Mouse (Mus musculus) hindbrain, postnatal 0 days (tissue): Measurements from ENCODE around the gene Slco4a1. TPM values are rescaled to one million over a fixed set of nuclear protein-coding genes. Genes with fewer than 3 reads are reported as not detected.
A peak's percentile ranks its signal among the peaks of the same experiment; 100 is the strongest.

Source experiments
- ATAC-seq: fragments of 200-750 bp; cut with Nextera tagmentation; 2 replicates; pipeline ENCODE4 v1.8.0; 2017; ENCODE audit warnings: mild to moderate bottlenecking, moderate TSS enrichment, moderate library complexity
- DNase-seq: peaks from one replicate; pipeline ENCODE4 v3.0.0-alpha.2; 2015; ENCODE audit warnings: low spot score
- H3K27ac ChIP-seq: fragments of 300-500 bp; sonication (generic); 2 replicates; pipeline ENCODE4 v1.5.1; 2014; ENCODE audit warnings: mild to moderate bottlenecking
- H3K27me3 ChIP-seq: fragments of 300-500 bp; sonication (generic); 2 replicates; pipeline ENCODE4 v1.6.1; 2014; ENCODE audit warnings: low read length, mixed read lengths; ENCODE audit not compliant: insufficient read depth
- H3K36me3 ChIP-seq: fragments of 300-500 bp; sonication (generic); 2 replicates; pipeline ENCODE4 v1.6.1; 2014; ENCODE audit warnings: low read length, mixed read lengths; ENCODE audit not compliant: insufficient read depth
- H3K4me1 ChIP-seq: fragments of 300-500 bp; sonication (generic); 2 replicates; pipeline ENCODE4 v1.6.1; 2014; ENCODE audit warnings: antibody characterized with exemption, low read length, mixed read lengths; ENCODE audit not compliant: insufficient read depth
- H3K4me2 ChIP-seq: fragments of 300-500 bp; sonication (generic); 2 replicates; pipeline ENCODE4 v1.6.1; 2014; ENCODE audit warnings: low read depth, mild to moderate bottlenecking, low read length, moderate library complexity, mixed read lengths
- H3K4me3 ChIP-seq: fragments of 300-500 bp; sonication (generic); 2 replicates; pipeline ENCODE4 v1.5.1; 2014; ENCODE audit warnings: low read length
- H3K9ac ChIP-seq: fragments of 300-500 bp; sonication (generic); replicated peaks from 2 replicates; pipeline ENCODE4 v1.6.1; 2014; ENCODE audit warnings: mild to moderate bottlenecking, low read length, moderate library complexity, mixed read lengths
- H3K9me3 ChIP-seq: fragments of 300-500 bp; sonication (generic); 2 replicates; pipeline ENCODE4 v1.6.1; 2016; ENCODE audit warnings: low read length, mixed read lengths
- CTCF ChIP-seq: IDR thresholded peaks from 2 replicates; pipeline ENCODE4 v1.5.1; 2016; ENCODE audit warnings: antibody characterized with exemption, control low read depth, low read depth
- WGBS: fragments of 180-500 bp; shearing (Covaris S2); extraction: QIAGEN DNeasy Blood & Tissue Kit; methylation state at CpG from one replicate; pipeline ENCODE4 v1.1.7; 2014; 5-methylcytosine and 5-hydroxymethylcytosine counted together
- polyA plus RNA-seq: library from polyadenylated mRNA; unstranded; fragments of >200 nt; fragmentation: Nextera tagmentation; extraction: Ambion mirVana; gene quantifications from 2 replicates; pipeline ENCODE4 v1.2.1, GENCODE M21; 2015
- total RNA-seq: library from RNA; depleted of rRNA; stranded (reverse); fragments of >200 nt; gene quantifications from 2 replicates; pipeline ENCODE4 v1.2.3, GENCODE M21; 2014

The Slco4a1 gene
- total and polyA plus RNA-seq, 2 experiments from 2014 or later: 2.0 to 5.4 TPM

- 91% methylated on average over 3 of the region's 3 CpGs for WGBS
Measured at GRCm38 (mm10) chr2:180474864-180475263, 18.8 kb downstream of the Slco4a1 start.

GRCm38 (mm10) chr2:180482274-180482673, 26.2 kb downstream of the Slco4a1 start:
- DNase-seq: peak; percentile 14
- Histone ChIP-seq H3K9me3 (no peaks in the 10 kb centered on the region), H3K27ac (no peak overlapping the region), H3K9ac (no peak overlapping the region), H3K4me1 (0 out of 2 replicates have a peak, but pooled peaks cover 6% of the 10 kb centered on the region), H3K36me3 (no peaks in the 10 kb centered on the region), H3K27me3 (no peaks in the 10 kb centered on the region), H3K4me3 (no peak overlapping the region), H3K4me2 (no peak overlapping the region)
- 8% methylated on average over 16 of the region's 16 CpGs for WGBS
- ATAC-seq: no peak
- TF ChIP-seq CTCF: no peak

More at GRCm38 (mm10) chr2:180474864-180475263, 18.8 kb downstream of the Slco4a1 start:
- no peaks in the 10 kb centered on the region for H3K9me3 ChIP-seq
- no peak overlapping the region for H3K27ac ChIP-seq
- no peak overlapping the region for H3K9ac ChIP-seq
- ATAC-seq (no peak), DNase-seq (no peak)
- no peaks in the 10 kb centered on the region for H3K4me1 ChIP-seq
- H3K36me3 ChIP-seq: no peaks in the 10 kb centered on the region
- TF ChIP-seq CTCF: no peak
- no peak overlapping the region for H3K4me3 ChIP-seq
- H3K27me3 ChIP-seq: no peaks in the 10 kb centered on the region
- no peak overlapping the region for H3K4me2 ChIP-seq

GRCm38 (mm10) chr2:180484882-180485281, 28.8 kb downstream of the Slco4a1 start:
- peaks cover 13% of the 10 kb centered on the region; the same call in 1 of the 2 replicates for H3K4me1 ChIP-seq
- DNase-seq (no peak), ATAC-seq (no peak)
- H3K27ac ChIP-seq: no peak overlapping the region
- H3K9me3 ChIP-seq: no peaks in the 10 kb centered on the region
- no peak overlapping the region for H3K4me2 ChIP-seq
- WGBS: 66% methylated on average over 4 of the region's 4 CpGs
- TF ChIP-seq CTCF: no peak
- no peaks in the 10 kb centered on the region for H3K27me3 ChIP-seq
- H3K36me3 ChIP-seq: no peaks in the 10 kb centered on the region
- H3K4me3 ChIP-seq: no peak overlapping the region
- H3K9ac ChIP-seq: no peak overlapping the region

- H3K9ac ChIP-seq: no peak overlapping the region
- no peak for ATAC-seq
- H3K27ac ChIP-seq: no peak overlapping the region
- H3K4me1 ChIP-seq: peaks cover 13% of the 10 kb centered on the region; the same call in 1 of the 2 replicates
- no peak overlapping the region for H3K4me3 ChIP-seq
- no peaks in the 10 kb centered on the region for H3K27me3 ChIP-seq
- TF ChIP-seq CTCF: no peak
- no peaks in the 10 kb centered on the region for H3K9me3 ChIP-seq
- 18% methylated on average over 3 of the region's 3 CpGs for WGBS
- peak; percentile 22 for DNase-seq
- H3K4me2 ChIP-seq: no peak overlapping the region
- no peaks in the 10 kb centered on the region for H3K36me3 ChIP-seq
Measured at GRCm38 (mm10) chr2:180485306-180485705, 29.3 kb downstream of the Slco4a1 start.

- DNase-seq (peak; percentile 44), ATAC-seq (no peak)
- no peaks in the 10 kb centered on the region for H3K9me3 ChIP-seq
- peak overlapping the region; percentile 44 for H3K4me2 ChIP-seq
- H3K27me3 ChIP-seq: no peaks in the 10 kb centered on the region
- peaks cover 13% of the 10 kb centered on the region; the same call in 1 of the 2 replicates for H3K4me1 ChIP-seq
- WGBS: 5% methylated on average over 17 of the region's 17 CpGs
- H3K36me3 ChIP-seq: no peaks in the 10 kb centered on the region
- H3K9ac ChIP-seq: no peak overlapping the region
- TF ChIP-seq CTCF: no peak
- H3K4me3 ChIP-seq: no peak overlapping the region
- no peak overlapping the region for H3K27ac ChIP-seq
Measured at GRCm38 (mm10) chr2:180488210-180488751, 32.2 kb downstream of the Slco4a1 start.

GRCm38 (mm10) chr2:180495906-180496305, 39.9 kb downstream of the Slco4a1 start:
- DNase-seq: no peak
- H3K36me3 ChIP-seq: no peaks in the 10 kb centered on the region
- no peak for TF ChIP-seq CTCF
- peaks cover 9% of the 10 kb centered on the region; the same call in 1 of the 2 replicates for H3K27me3 ChIP-seq
- H3K9ac ChIP-seq: no peak overlapping the region
- H3K4me3 ChIP-seq: no peak overlapping the region
- no peak overlapping the region for H3K27ac ChIP-seq
- 71% methylated on average over 8 of the region's 8 CpGs for WGBS
- H3K4me2 ChIP-seq: no peak overlapping the region
- ATAC-seq: no peak
- H3K9me3 ChIP-seq: no peaks in the 10 kb centered on the region
- H3K4me1 ChIP-seq: peaks cover 15% of the 10 kb centered on the region

- ATAC-seq: peak; percentile 58
- Histone ChIP-seq H3K9me3 (no peaks in the 10 kb centered on the region), H3K4me3 (peak within 1 kb of the TSS; percentile 33), H3K9ac (peak within 1 kb of the TSS; percentile 39), H3K27ac (no peak within 1 kb of the TSS), H3K36me3 (no peaks in the 10 kb centered on the region), H3K4me1 (peaks cover 26% of the 10 kb centered on the region), H3K27me3 (peaks cover 11% of the 10 kb centered on the region; the same call in 1 of the 2 replicates), H3K4me2 (peak within 1 kb of the TSS; percentile 62)
- no peak for TF ChIP-seq CTCF
- 0% methylated on average over 30 of the region's 30 CpGs for WGBS
- DNase-seq: peak; percentile 61
Measured at GRCm38 (mm10) chr2:180499741-180500140, 43.7 kb downstream of the Slco4a1 start, which contains the start of gene Ntsr1. Gene Ntsr1, plus strand, starts transcription at chr2:180499976.
